Mouse (Mus musculus): ENCODE results near the gene Fat2. TPM values are rescaled to one million over a fixed set of nuclear protein-coding genes. Genes with fewer than 3 reads are reported as not detected.

Fat2 gene
- polyA plus RNA-seq, 1 experiment from 2014 or later, result 0.18 TPM

GRCm38 (mm10) chr11:55329868-55330772 is 6.2 kb downstream of the Fat2 start:
- H3K4me1 ChIP-seq (replicated peaks), result 0 out of 2 replicates have a peak, but pooled peaks cover 3% of the 10 kb centered on the region
- ATAC-seq (ENCODE audit: insufficient number of reproducible peaks, insufficient read depth, low FRiP score, low TSS enrichment, low read depth), result no peak
- no peaks in the 10 kb centered on the region for H3K27me3 ChIP-seq
- no peak overlapping the region for H3K27ac ChIP-seq
- no peak overlapping the region for H3K9ac ChIP-seq (replicated peaks)
- H3K4me3 ChIP-seq (replicated peaks), result no peak overlapping the region
- H3K36me3 ChIP-seq, result no peaks in the 10 kb centered on the region
- no peaks in the 10 kb centered on the region for H3K9me3 ChIP-seq
- WGBS, result 75% methylated on average over 16 of the region's 16 CpGs
- H3K4me2 ChIP-seq, result no peak overlapping the region

- WGBS, result 81% methylated on average over 9 of the region's 9 CpGs
- ATAC-seq (ENCODE audit: insufficient number of reproducible peaks, insufficient read depth, low FRiP score, low TSS enrichment, low read depth), result no peak
Observed at GRCm38 (mm10) chr11:55327558-55328409, 8.6 kb downstream of the Fat2 start.

GRCm38 (mm10) chr11:55327111-55327510 is 9.3 kb downstream of the Fat2 start:
- Histone ChIP-seq H3K9ac (replicated peaks) (no peak overlapping the region), H3K27ac (no peak overlapping the region), H3K9me3 (no peaks in the 10 kb centered on the region), H3K4me2 (no peak overlapping the region), H3K4me1 (replicated peaks) (0 out of 2 replicates have a peak, but pooled peaks cover 3% of the 10 kb centered on the region), H3K36me3 (no peaks in the 10 kb centered on the region), H3K27me3 (no peaks in the 10 kb centered on the region), H3K4me3 (replicated peaks) (no peak overlapping the region)
- WGBS, result 81% methylated on average over 5 of the region's 5 CpGs
- ATAC-seq (ENCODE audit: insufficient number of reproducible peaks, insufficient read depth, low FRiP score, low TSS enrichment, low read depth), result no peak

More at GRCm38 (mm10) chr11:55327558-55328409, 8.6 kb downstream of the Fat2 start:
- Histone ChIP-seq H3K4me1 (replicated peaks) (0 out of 2 replicates have a peak, but pooled peaks cover 3% of the 10 kb centered on the region), H3K9ac (replicated peaks) (no peak overlapping the region), H3K4me3 (replicated peaks) (no peak overlapping the region), H3K36me3 (no peaks in the 10 kb centered on the region), H3K27me3 (no peaks in the 10 kb centered on the region), H3K4me2 (no peak overlapping the region), H3K27ac (no peak overlapping the region), H3K9me3 (no peaks in the 10 kb centered on the region)

- 0 out of 2 replicates have a peak, but pooled peaks cover 3% of the 10 kb centered on the region for H3K4me1 ChIP-seq (replicated peaks)
- no peaks in the 10 kb centered on the region for H3K36me3 ChIP-seq
- H3K9ac ChIP-seq (replicated peaks), result no peak overlapping the region
- no peak overlapping the region for H3K4me3 ChIP-seq (replicated peaks)
- no peak for ATAC-seq (ENCODE audit: insufficient number of reproducible peaks, insufficient read depth, low FRiP score, low TSS enrichment, low read depth)
- H3K4me2 ChIP-seq, result no peak overlapping the region
- no peaks in the 10 kb centered on the region for H3K27me3 ChIP-seq
- no peaks in the 10 kb centered on the region for H3K9me3 ChIP-seq
- 87% methylated on average over 7 of the region's 7 CpGs for WGBS
- no peak overlapping the region for H3K27ac ChIP-seq
Observed at GRCm38 (mm10) chr11:55326211-55326610, 10.2 kb downstream of the Fat2 start.

GRCm38 (mm10) chr11:55323854-55324253 is 12.5 kb downstream of the Fat2 start:
- Histone ChIP-seq H3K27ac (no peak overlapping the region), H3K4me3 (replicated peaks) (no peak overlapping the region), H3K9me3 (no peaks in the 10 kb centered on the region), H3K4me1 (replicated peaks) (0 out of 2 replicates have a peak, but pooled peaks cover 3% of the 10 kb centered on the region), H3K4me2 (no peak overlapping the region), H3K9ac (replicated peaks) (no peak overlapping the region), H3K27me3 (no peaks in the 10 kb centered on the region), H3K36me3 (no peaks in the 10 kb centered on the region)
- WGBS, result 58% methylated on average over 8 of the region's 8 CpGs
- no peak for ATAC-seq (ENCODE audit: insufficient number of reproducible peaks, insufficient read depth, low FRiP score, low TSS enrichment, low read depth)

GRCm38 (mm10) chr11:55320990-55321389 is 15.4 kb downstream of the Fat2 start:
- ATAC-seq (ENCODE audit: insufficient number of reproducible peaks, insufficient read depth, low FRiP score, low TSS enrichment, low read depth), result no peak
- Histone ChIP-seq H3K27me3 (no peaks in the 10 kb centered on the region; the same call in 1 of the 2 replicates), H3K4me1 (replicated peaks) (no peaks in the 10 kb centered on the region), H3K4me3 (replicated peaks) (no peak overlapping the region), H3K27ac (no peak overlapping the region), H3K4me2 (no peak overlapping the region), H3K9me3 (no peaks in the 10 kb centered on the region), H3K9ac (replicated peaks) (no peak overlapping the region), H3K36me3 (no peaks in the 10 kb centered on the region)
- 90% methylated on average over 2 of the region's 2 CpGs for WGBS

GRCm38 (mm10) chr11:55315966-55316365 is 20.4 kb downstream of the Fat2 start:
- no peak overlapping the region for H3K4me3 ChIP-seq (replicated peaks)
- no peak for ATAC-seq (ENCODE audit: insufficient number of reproducible peaks, insufficient read depth, low FRiP score, low TSS enrichment, low read depth)
- no peaks in the 10 kb centered on the region for H3K9me3 ChIP-seq
- no peak overlapping the region for H3K27ac ChIP-seq
- no peak overlapping the region for H3K4me2 ChIP-seq
- H3K27me3 ChIP-seq, result peaks cover 22% of the 10 kb centered on the region
- H3K4me1 ChIP-seq (replicated peaks), result no peaks in the 10 kb centered on the region
- H3K36me3 ChIP-seq, result no peaks in the 10 kb centered on the region
- H3K9ac ChIP-seq (replicated peaks), result no peak overlapping the region
- WGBS, result 80% methylated on average over 6 of the region's 6 CpGs

GRCm38 (mm10) chr11:55314704-55315047 is 21.7 kb downstream of the Fat2 start:
- H3K9me3 ChIP-seq, result no peaks in the 10 kb centered on the region
- no peak overlapping the region for H3K27ac ChIP-seq
- H3K4me2 ChIP-seq, result peak overlapping the region; percentile 23; the same call in 1 of the 2 replicates
- H3K27me3 ChIP-seq, result peaks cover 22% of the 10 kb centered on the region
- H3K9ac ChIP-seq (replicated peaks), result no peak overlapping the region
- WGBS, result 51% methylated on average over 2 of the region's 2 CpGs
- no peaks in the 10 kb centered on the region for H3K36me3 ChIP-seq
- ATAC-seq (ENCODE audit: insufficient number of reproducible peaks, insufficient read depth, low FRiP score, low TSS enrichment, low read depth), result no peak
- H3K4me3 ChIP-seq (replicated peaks), result no peak overlapping the region
- H3K4me1 ChIP-seq (replicated peaks), result no peaks in the 10 kb centered on the region

GRCm38 (mm10) chr11:55313768-55314703 is 22.3 kb downstream of the Fat2 start:
- H3K4me3 ChIP-seq (replicated peaks), result no peak overlapping the region; the same call in 1 of the 2 replicates
- H3K36me3 ChIP-seq, result no peaks in the 10 kb centered on the region
- no peak for ATAC-seq (ENCODE audit: insufficient number of reproducible peaks, insufficient read depth, low FRiP score, low TSS enrichment, low read depth)
- no peaks in the 10 kb centered on the region for H3K9me3 ChIP-seq
- no peaks in the 10 kb centered on the region for H3K4me1 ChIP-seq (replicated peaks)
- peaks cover 22% of the 10 kb centered on the region for H3K27me3 ChIP-seq
- WGBS, result 25% methylated on average over 29 of the region's 29 CpGs
- H3K4me2 ChIP-seq, result peak overlapping the region; percentile 23
- H3K27ac ChIP-seq, result no peak overlapping the region
- H3K9ac ChIP-seq (replicated peaks), result no peak overlapping the region

GRCm38 (mm10) chr11:55302350-55302749 is 34.0 kb downstream of the Fat2 start:
- no peaks in the 10 kb centered on the region for H3K36me3 ChIP-seq
- no peak overlapping the region for H3K4me3 ChIP-seq (replicated peaks)
- H3K4me1 ChIP-seq (replicated peaks), result peaks cover 7% of the 10 kb centered on the region
- H3K9me3 ChIP-seq, result no peaks in the 10 kb centered on the region
- ATAC-seq (ENCODE audit: insufficient number of reproducible peaks, insufficient read depth, low FRiP score, low TSS enrichment, low read depth), result no peak
- no peak overlapping the region for H3K9ac ChIP-seq (replicated peaks)
- WGBS, result 65% methylated on average over 4 of the region's 4 CpGs
- no peak overlapping the region for H3K27ac ChIP-seq
- H3K27me3 ChIP-seq, result no peaks in the 10 kb centered on the region
- H3K4me2 ChIP-seq, result no peak overlapping the region
